Mouse (Mus musculus) lung, embryonic 15.5 days (tissue): ENCODE results near the gene Mterf4. TPM values are rescaled to one million over a fixed set of nuclear protein-coding genes. Genes with fewer than 3 reads are reported as not detected.
A peak's percentile ranks its signal among the peaks of the same experiment; 100 is the strongest.

Experiments
- ATAC-seq: fragments of 200-750 bp; cut with Nextera tagmentation; 2 replicates; pipeline ENCODE4 v1.8.0; 2017; ENCODE audit warnings: moderate number of reproducible peaks, borderline replicate concordance; ENCODE audit not compliant: low FRiP score, low TSS enrichment; ENCODE audit errors: extremely low read depth
- H3K27ac ChIP-seq: fragments of 300-500 bp; sonication (generic); 2 replicates; pipeline ENCODE4 v1.5.1; 2015; ENCODE audit warnings: moderate library complexity, mild to moderate bottlenecking, inconsistent platforms
- H3K27me3 ChIP-seq: fragments of 300-500 bp; sonication (generic); 2 replicates; pipeline ENCODE4 v1.6.1; 2015; ENCODE audit warnings: inconsistent platforms
- H3K36me3 ChIP-seq: fragments of 300-500 bp; sonication (generic); 2 replicates; pipeline ENCODE4 v1.6.1; 2015; ENCODE audit warnings: inconsistent platforms
- H3K4me1 ChIP-seq: fragments of 300-500 bp; sonication (generic); 2 replicates; pipeline ENCODE4 v1.6.1; 2015; ENCODE audit warnings: inconsistent platforms
- H3K4me2 ChIP-seq: fragments of 300-500 bp; sonication (generic); 2 replicates; pipeline ENCODE4 v1.6.1; 2015; ENCODE audit warnings: inconsistent platforms, mild to moderate bottlenecking, moderate library complexity
- H3K4me3 ChIP-seq: fragments of 300-500 bp; sonication (generic); 2 replicates; pipeline ENCODE4 v1.5.1; 2015; ENCODE audit warnings: mild to moderate bottlenecking, inconsistent platforms
- H3K9ac ChIP-seq: fragments of 300-500 bp; sonication (generic); 2 replicates; pipeline ENCODE4 v1.6.1; 2015; ENCODE audit warnings: inconsistent platforms
- H3K9me3 ChIP-seq: fragments of 300-500 bp; sonication (generic); 2 replicates; pipeline ENCODE4 v1.6.1; 2016; ENCODE audit warnings: inconsistent platforms
- WGBS: fragments of 180-500 bp; shearing (Covaris S2); methylation state at CpG from one replicate; pipeline ENCODE4 v1.1.7; 2015; 5-methylcytosine and 5-hydroxymethylcytosine counted together
- polyA plus RNA-seq: library from polyadenylated mRNA; unstranded; fragments of >200 nt; fragmentation: Nextera tagmentation; extraction: Ambion mirVana; gene quantifications from 2 replicates; pipeline ENCODE4 v1.2.1, GENCODE M21; 2015

The Mterf4 gene
- 29.5 and 32.7 TPM in 2 replicates for polyA plus RNA-seq

DNA sequence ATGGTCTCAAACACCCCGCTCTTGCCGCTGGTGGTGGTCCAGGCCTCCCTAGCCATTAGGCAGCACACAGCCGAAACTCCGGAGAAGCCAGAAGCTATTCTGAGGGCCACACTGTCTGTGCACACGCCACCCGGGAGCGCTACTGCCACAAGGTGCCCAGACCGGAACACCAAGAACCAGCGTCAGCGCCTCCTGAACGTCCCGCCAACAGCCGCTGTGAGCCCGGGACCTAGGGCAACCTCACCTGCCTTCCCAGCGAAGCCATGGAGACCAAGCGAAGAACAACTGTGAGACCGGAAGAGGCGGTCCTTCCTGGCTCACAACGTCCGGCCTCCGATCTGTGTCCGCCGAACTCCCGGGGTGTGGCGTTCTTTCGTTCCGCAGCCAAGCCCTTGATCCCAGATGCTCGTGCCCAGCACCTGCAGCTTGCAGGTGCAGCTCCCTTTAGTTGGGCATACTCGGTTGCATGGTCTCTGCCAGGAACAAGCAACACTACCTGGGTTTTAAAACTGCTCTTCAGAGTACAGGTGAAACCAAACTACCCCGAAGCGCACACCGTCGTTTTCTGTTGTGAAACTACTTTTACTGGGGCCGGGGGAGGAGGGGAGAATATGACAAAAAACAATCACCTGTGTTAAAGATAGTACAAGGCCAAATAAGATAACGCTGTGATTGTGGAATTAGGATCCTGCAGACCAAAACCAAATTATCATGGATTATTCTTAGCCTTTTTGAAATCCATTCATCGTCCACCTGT lies at the start of gene Mterf4:
Gene Mterf4 (minus strand): TSS at position 335 of the 757 bp plus-strand sequence.
- H3K4me2 ChIP-seq, result peak within 1 kb of the TSS; percentile 78
- peaks cover 9% of the 10 kb centered on the region for H3K4me1 ChIP-seq
- no peaks in the 10 kb centered on the region for H3K9me3 ChIP-seq
- 6% methylated on average over 36 of the region's 36 CpGs for WGBS
- H3K27me3 ChIP-seq, result no peaks in the 10 kb centered on the region
- H3K9ac ChIP-seq, result peak within 1 kb of the TSS; percentile 66
- H3K27ac ChIP-seq, result 0 out of 2 replicates have a peak within 1 kb of the TSS, but pooled peaks have one; percentile 8
- peak within 1 kb of the TSS; percentile 66 for H3K4me3 ChIP-seq
- H3K36me3 ChIP-seq, result peaks cover 37% of the 10 kb centered on the region
- peak; percentile 85 for ATAC-seq

DNA sequence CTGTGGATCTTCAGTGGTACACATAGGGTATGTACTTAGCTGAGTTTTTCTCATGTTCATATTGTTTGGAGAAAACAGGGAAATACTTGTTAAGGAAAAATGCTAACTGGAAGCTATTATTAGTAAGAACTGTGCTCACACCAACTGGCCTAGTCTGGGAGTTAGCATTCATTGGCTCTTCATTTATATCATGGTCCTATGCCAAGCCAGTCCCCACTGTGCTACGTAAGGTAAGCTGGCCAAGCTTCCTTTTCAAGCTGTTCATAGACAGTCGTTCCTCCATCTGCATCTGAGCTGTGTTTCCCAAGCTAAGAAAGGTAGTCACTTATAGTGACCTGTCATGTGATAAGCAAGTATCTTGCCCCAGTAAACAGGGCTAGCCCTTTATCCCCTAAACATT lies 47.0 kb upstream of the Mterf4 start:
- Histone ChIP-seq H3K4me2 (no peak overlapping the region), H3K9me3 (no peaks in the 10 kb centered on the region), H3K27ac (no peak overlapping the region), H3K4me1 (no peaks in the 10 kb centered on the region), H3K36me3 (peaks cover 75% of the 10 kb centered on the region), H3K9ac (no peak overlapping the region), H3K4me3 (no peak overlapping the region), H3K27me3 (no peaks in the 10 kb centered on the region)
- no peak for ATAC-seq
- WGBS, result 85% methylated on average over 2 of the region's 2 CpGs

DNA sequence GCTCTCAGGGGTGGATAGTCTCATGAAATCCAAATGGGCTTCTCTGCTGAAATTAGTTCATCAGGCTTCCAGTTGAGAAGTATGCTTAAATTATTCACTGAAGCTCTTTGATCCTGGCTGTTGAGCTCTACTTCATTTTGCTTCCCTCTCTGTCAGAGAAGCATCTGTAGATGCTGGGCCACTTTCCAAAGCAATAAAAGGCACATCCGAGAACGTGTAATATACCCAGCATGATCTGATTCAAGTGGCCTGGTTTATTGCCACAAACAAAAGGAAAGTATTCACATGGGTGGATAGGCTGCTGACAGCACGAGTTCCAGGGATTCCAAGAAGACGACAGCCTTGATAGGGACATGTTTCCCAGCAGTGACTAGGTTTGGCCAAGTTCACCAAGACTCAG lies 44.0 kb upstream of the Mterf4 start:
- Histone ChIP-seq H3K27me3 (no peaks in the 10 kb centered on the region), H3K4me1 (peaks cover 5% of the 10 kb centered on the region), H3K27ac (no peak overlapping the region), H3K4me2 (no peak overlapping the region), H3K4me3 (no peak overlapping the region), H3K36me3 (peaks cover 52% of the 10 kb centered on the region), H3K9me3 (no peaks in the 10 kb centered on the region), H3K9ac (no peak overlapping the region)
- 80% methylated on average over 4 of the region's 4 CpGs for WGBS
- no peak for ATAC-seq

DNA sequence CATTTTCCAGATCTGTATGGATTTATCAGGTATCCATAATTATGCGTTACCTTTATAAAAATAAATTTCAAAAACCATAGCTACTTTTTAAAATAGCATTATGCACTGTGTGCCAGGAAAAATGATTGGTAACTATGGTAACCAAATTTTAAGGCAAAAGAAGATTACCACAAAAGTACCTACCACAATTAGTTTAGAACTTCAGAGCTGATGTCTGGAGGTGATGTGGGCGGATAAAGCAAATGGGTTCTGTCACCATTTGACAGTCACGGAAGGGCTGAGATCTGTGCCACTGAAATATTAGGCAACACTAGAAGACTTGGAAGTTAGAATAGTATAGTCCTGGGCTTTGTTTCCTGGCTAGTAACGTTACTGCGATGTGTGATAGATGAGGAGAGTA lies 41.5 kb upstream of the Mterf4 start:
- Histone ChIP-seq H3K4me2 (no peak overlapping the region), H3K27me3 (no peaks in the 10 kb centered on the region), H3K36me3 (peaks cover 30% of the 10 kb centered on the region), H3K9me3 (no peaks in the 10 kb centered on the region), H3K4me1 (peaks cover 11% of the 10 kb centered on the region), H3K4me3 (no peak overlapping the region), H3K9ac (no peak overlapping the region), H3K27ac (no peak overlapping the region)
- ATAC-seq, result no peak
- 79% methylated on average over 5 of the region's 5 CpGs for WGBS

DNA sequence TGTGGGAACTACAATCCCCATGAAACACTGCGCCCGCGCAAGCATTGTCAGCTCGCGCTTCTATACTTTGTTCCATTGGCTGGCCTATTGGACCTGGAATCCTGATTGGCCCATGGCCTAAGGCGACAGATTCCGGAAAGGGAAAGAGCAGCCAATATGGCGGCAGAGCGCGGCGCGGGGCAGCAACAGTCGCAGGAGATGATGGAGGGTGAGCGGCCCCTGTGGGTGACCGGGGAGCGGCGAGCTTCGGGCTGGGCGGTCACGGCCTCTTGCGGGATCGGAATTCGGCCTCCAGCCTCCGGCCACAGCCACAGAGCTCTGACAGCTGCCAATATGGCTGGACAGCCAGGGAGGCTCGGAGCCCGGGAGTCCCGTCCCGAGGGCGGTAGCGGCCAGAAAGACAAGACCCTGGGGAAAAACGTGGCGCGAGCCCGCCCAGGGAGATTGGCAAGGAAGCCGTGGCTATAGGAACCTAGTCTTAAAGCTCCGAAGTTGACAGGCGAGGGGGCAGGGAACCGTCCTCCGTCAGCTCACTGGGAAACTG lies 37.9 kb upstream of the Mterf4 start:
- Histone ChIP-seq H3K27ac (peak overlapping the region; percentile 46; the same call in 1 of the 2 replicates), H3K9ac (peak overlapping the region; percentile 74), H3K4me3 (peak overlapping the region; percentile 70), H3K4me1 (peaks cover 21% of the 10 kb centered on the region), H3K9me3 (no peaks in the 10 kb centered on the region), H3K4me2 (peak overlapping the region; percentile 88), H3K27me3 (no peaks in the 10 kb centered on the region), H3K36me3 (peaks cover 7% of the 10 kb centered on the region)
- peak; percentile 95 for ATAC-seq
- WGBS, result under 1% methylated on average over 38 of the region's 39 CpGs

DNA sequence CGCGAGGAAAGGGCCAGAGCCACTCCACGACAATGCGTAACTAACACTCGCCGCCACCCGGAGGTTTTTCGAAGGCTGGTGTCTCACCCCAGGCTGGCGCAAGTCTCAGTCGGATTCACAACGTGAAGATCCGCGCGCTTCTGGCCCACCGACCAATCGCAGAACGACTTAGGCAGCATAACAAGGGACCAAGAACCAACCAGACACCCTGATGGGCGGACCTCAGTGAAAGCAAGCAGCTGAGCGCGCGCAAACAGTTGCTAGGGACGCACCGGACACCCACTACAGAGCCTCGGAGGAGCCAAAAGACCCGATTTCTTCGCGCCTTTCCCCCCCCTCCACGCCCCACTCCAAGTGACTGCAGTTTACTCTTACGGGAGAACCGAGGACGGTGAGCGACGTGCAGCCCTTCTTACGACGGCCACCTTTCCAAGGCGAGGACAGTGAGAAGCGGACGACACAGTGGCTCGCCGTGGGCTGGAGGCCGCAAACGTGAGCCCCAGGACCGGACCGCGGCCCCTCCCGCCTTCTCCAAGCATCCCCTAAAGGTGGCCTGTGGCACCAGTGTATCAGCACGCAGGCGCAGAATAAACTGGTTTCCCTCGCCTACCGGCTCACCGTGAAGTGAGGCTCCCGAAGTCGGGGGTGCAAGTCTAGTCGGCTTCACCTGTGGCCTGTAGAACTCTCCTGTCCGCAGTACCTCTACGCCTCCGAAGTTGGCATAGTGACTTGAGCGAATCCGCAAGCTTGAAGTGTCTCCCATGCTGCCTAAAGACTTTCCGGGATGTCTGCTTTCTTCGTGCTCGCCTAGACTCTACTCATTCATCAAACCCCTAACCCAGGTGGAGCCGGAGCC lies 37.2 kb upstream of the Mterf4 start, which contains the start of the genes Ppp1r7 and Pask:
Gene Ppp1r7 (plus strand): TSS at position 207 of the 856 bp plus-strand sequence.
Gene Pask (minus strand): TSS at position 835 of the 856 bp plus-strand sequence.
- Histone ChIP-seq H3K4me3 (peak within 1 kb of the TSS; percentile 70), H3K27ac (peak within 1 kb of the TSS; percentile 63), H3K4me1 (peaks cover 21% of the 10 kb centered on the region), H3K9ac (peak within 1 kb of the TSS; percentile 74), H3K9me3 (no peaks in the 10 kb centered on the region), H3K36me3 (peaks cover 4% of the 10 kb centered on the region; the same call in 1 of the 2 replicates), H3K4me2 (peak within 1 kb of the TSS; percentile 88), H3K27me3 (no peaks in the 10 kb centered on the region)
- WGBS, result under 1% methylated on average over 63 of the region's 63 CpGs
- peak; percentile 97 for ATAC-seq

DNA sequence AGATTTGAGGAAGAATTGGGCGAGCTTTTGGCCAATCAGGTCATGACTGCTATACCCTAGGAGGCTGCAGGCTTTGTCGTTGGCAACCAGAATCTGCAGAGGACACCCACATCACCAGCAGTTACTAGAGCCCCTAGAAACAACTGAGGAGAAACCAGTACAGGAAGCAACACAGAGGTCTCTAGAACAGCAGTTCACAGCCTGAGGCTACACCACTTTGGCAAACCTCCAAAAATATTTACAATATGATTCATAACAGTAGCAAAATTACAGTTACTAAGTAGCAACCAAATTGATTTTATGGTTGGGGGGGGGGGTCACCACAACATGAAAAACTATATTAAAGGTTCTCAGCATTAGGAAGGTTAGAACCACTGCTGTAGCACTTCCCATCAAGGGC lies 28.9 kb upstream of the Mterf4 start:
- WGBS, result 81% methylated on average over 2 of the region's 2 CpGs

DNA sequence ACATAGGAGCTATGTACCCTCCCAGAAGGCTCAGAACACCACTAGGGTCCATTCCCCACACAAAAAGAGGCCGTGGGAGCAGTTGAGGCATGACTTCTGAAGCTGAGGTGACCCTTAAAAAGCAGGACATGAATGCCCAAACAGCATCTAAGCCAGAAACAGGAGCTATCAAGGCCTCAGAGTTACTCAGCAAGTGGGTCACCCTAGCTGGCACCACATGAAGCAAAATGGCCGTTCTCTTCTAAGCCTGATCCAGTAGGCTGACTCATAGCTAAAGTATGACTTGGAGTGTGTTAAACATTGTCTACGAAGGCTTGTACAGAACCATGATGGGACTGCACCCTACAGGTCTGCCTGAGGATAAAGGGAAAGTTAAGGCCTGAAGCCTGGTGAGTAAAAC lies 20.7 kb upstream of the Mterf4 start:
- ATAC-seq, result no peak
- Histone ChIP-seq H3K9ac (no peak overlapping the region), H3K4me1 (no peaks in the 10 kb centered on the region), H3K36me3 (peaks cover 45% of the 10 kb centered on the region), H3K27ac (no peak overlapping the region), H3K27me3 (no peaks in the 10 kb centered on the region), H3K9me3 (no peaks in the 10 kb centered on the region), H3K4me2 (no peak overlapping the region), H3K4me3 (no peak overlapping the region)
- 89% methylated on average over 3 of the region's 3 CpGs for WGBS

More for the DNA sequence above, 28.9 kb upstream of the Mterf4 start:
- Histone ChIP-seq H3K27me3 (no peaks in the 10 kb centered on the region), H3K4me2 (no peak overlapping the region), H3K4me1 (no peaks in the 10 kb centered on the region), H3K9ac (no peak overlapping the region), H3K27ac (no peak overlapping the region), H3K36me3 (peaks cover 11% of the 10 kb centered on the region), H3K4me3 (no peak overlapping the region), H3K9me3 (no peaks in the 10 kb centered on the region)
- no peak for ATAC-seq

DNA sequence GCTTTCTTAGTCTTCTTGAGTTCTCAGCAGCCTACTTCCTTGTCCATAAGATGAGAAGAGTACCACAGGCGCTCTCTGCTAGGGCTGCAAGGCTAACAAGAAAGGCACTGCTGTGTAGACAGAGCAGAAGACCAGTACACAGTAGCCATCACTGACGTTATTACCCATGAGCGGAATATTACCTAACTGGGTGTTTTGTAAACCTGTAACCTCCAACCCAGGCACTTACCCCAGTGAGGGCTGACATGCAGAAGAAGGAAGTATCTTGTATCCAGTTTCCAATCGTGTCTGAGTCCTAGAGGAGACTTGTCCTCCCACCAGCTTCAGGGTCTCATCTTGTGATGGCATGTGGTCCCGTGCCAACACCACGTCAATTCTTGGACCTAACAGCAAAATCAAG lies 18.3 kb upstream of the Mterf4 start:
- H3K36me3 ChIP-seq, result peaks cover 67% of the 10 kb centered on the region
- no peak overlapping the region for H3K27ac ChIP-seq
- no peak overlapping the region for H3K9ac ChIP-seq
- H3K4me3 ChIP-seq, result no peak overlapping the region
- H3K4me2 ChIP-seq, result no peak overlapping the region
- no peaks in the 10 kb centered on the region for H3K27me3 ChIP-seq
- H3K4me1 ChIP-seq, result no peaks in the 10 kb centered on the region
- H3K9me3 ChIP-seq, result no peaks in the 10 kb centered on the region
- ATAC-seq, result no peak
- 88% methylated on average over 6 of the region's 6 CpGs for WGBS

DNA sequence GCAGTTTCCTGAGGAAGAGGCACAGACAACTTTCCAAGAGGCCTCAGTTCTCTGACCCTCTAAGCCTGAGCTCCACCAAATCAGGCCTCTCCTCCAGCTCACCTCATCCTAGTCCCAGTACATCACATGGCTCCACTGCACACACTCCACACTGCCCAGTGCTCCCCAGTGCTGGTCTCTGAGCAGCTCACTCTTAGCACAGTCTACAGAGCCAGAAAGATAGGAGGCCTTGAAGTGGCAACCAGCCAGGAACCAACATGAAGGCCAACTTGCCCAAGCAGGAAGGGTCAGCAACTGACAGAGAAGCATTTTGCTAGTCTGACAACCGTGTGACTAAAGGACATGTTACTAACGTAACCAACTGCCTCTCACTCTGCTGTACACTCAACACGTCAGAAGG lies 5.1 kb downstream of the Mterf4 start:
- no peak overlapping the region for H3K27ac ChIP-seq
- ATAC-seq, result 0 out of 2 replicates have a peak, but pooled peaks have one; percentile 39

DNA sequence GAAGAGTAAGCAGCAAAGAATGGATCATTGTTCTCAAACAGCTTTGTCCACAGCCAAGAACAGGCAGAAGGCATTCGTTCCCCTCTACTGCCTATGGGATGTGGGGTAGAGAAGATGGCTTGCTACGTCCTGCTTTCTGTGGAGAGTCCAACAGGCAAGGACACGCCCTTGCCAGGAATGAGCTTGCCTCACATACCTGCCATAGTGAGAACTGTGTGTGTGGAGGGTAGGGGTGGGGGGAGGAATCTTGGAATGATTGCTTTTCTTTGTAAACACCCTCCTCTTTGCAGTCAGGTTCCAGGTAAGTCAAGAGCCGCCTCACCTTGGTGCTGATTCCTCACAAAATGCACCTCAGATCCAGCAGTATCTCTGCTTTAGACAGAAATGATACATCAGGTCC lies 5.9 kb downstream of the Mterf4 start:
- no peak; the same call in 1 of the 2 replicates for ATAC-seq
- H3K27me3 ChIP-seq, result no peaks in the 10 kb centered on the region
- H3K9ac ChIP-seq, result no peak overlapping the region
- WGBS, result 70% methylated on average over 4 of the region's 4 CpGs
- H3K27ac ChIP-seq, result no peak overlapping the region
- no peak overlapping the region for H3K4me3 ChIP-seq
- peaks cover 77% of the 10 kb centered on the region for H3K36me3 ChIP-seq
- no peak overlapping the region for H3K4me2 ChIP-seq
- no peaks in the 10 kb centered on the region for H3K9me3 ChIP-seq
- H3K4me1 ChIP-seq, result peaks cover 9% of the 10 kb centered on the region

More for the DNA sequence above, 5.1 kb downstream of the Mterf4 start:
- H3K4me2 ChIP-seq, result no peak overlapping the region
- no peaks in the 10 kb centered on the region for H3K9me3 ChIP-seq
- H3K4me1 ChIP-seq, result peaks cover 13% of the 10 kb centered on the region
- 75% methylated on average over 3 of the region's 3 CpGs for WGBS
- no peak overlapping the region for H3K9ac ChIP-seq
- peaks cover 75% of the 10 kb centered on the region for H3K36me3 ChIP-seq
- no peak overlapping the region for H3K4me3 ChIP-seq
- H3K27me3 ChIP-seq, result no peaks in the 10 kb centered on the region
